Mouse (Mus musculus): ENCODE measurements around the gene Rbfox2. TPM values are rescaled to one million over a fixed set of nuclear protein-coding genes. Genes with fewer than 3 reads are reported as not detected.
A peak's percentile ranks its signal among the peaks of the same experiment; 100 is the strongest.

Gene Rbfox2
- total RNA-seq, 2 experiments from 2014 or later, result 248 to 258 TPM

GRCm38 (mm10) chr15:77245418-77246365 lies 61.1 kb downstream of the Rbfox2 start:
- DNase-seq (ENCODE audit: extremely low spot score in 1 of 2, low spot score in 2 of 2), result peak; percentile 72 to 80
- H3K27ac ChIP-seq, result peak overlapping the region; percentile 98
- intact Hi-C loops (cut with DNase I), result loop anchor here (1.0 kb wide), 1 partner anchor 122 kb away; no protein-coding TSS in a partner anchor
- TF ChIP-seq CTCF (IDR thresholded peaks at IDR 0.05), result no peak
- peak overlapping the region; percentile 56 for H3K4me3 ChIP-seq

DNA sequence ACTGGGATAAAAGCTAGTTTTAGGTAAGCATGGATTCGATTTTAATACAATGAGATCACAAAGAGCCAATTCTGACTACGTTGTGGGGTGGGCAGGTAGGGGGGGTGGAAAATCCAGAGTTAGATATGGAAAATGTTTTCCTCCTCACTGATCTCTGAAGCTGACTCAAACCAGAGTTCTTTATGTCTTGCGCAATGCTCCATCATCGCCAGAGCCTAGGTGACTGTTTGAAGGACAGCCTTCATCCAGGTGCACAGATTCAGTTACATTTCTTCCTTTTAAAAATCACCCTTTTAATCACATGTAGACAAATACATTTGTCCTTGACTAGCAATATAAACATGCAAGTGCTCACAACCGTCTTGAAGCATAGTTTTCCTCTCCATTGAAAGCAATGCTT lies 62.2 kb downstream of the Rbfox2 start:
- no peak for DNase-seq (ENCODE audit: extremely low spot score in 1 of 2, low spot score in 2 of 2)
- peak overlapping the region; percentile 98 for H3K27ac ChIP-seq
- peak overlapping the region; percentile 56 for H3K4me3 ChIP-seq
- TF ChIP-seq CTCF (IDR thresholded peaks at IDR 0.05), result no peak
- intact Hi-C loops (cut with DNase I), result loop anchor here (1.0 to 5.0 kb wide), 2 partner anchors 113 to 123 kb away; no protein-coding TSS in a partner anchor

- Histone ChIP-seq H3K4me3 (peak overlapping the region; percentile 56), H3K27ac (peak overlapping the region; percentile 98)
- intact Hi-C loops (cut with DNase I), result loop anchor here (5.0 kb wide), 1 partner anchor 113 kb away; no protein-coding TSS in a partner anchor
- no peak for DNase-seq (ENCODE audit: extremely low spot score in 1 of 2, low spot score in 2 of 2)
- no peak for TF ChIP-seq CTCF (IDR thresholded peaks at IDR 0.05)
Observed at GRCm38 (mm10) chr15:77243876-77244560, 62.8 kb downstream of the Rbfox2 start.

DNA sequence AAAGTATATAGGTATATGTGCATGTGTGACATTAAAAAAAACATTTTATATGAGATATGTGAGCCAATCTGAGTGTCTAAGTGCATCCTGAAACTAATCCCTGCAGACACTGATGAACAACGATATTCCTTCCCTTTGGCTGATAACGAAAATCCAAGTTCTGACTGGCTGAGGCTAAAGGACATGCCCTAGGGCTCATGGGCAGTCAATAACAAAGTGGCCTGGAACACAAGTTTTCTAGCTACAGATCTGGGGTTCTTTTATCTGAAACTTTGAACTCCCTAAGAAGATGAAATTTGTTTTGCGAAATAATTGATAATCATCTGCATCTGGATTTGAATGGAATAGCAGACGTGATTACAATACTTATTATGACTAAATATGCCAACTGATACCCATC lies 66.2 kb downstream of the Rbfox2 start:
- TF ChIP-seq CTCF (IDR thresholded peaks at IDR 0.05), result no peak
- no peak overlapping the region for H3K27ac ChIP-seq
- no peak overlapping the region for H3K4me3 ChIP-seq
- intact Hi-C loops (cut with DNase I), result loop anchor here (5.0 kb wide), 1 partner anchor 117 kb away; no protein-coding TSS in a partner anchor
- DNase-seq (ENCODE audit: extremely low spot score in 1 of 2, low spot score in 2 of 2), result no peak

GRCm38 (mm10) chr15:77239564-77239963 lies 67.2 kb downstream of the Rbfox2 start:
- intact Hi-C loops (cut with DNase I), result no loop called here
- H3K4me3 ChIP-seq, result no peak overlapping the region
- TF ChIP-seq CTCF (IDR thresholded peaks at IDR 0.05), result no peak
- no peak overlapping the region for H3K27ac ChIP-seq
- no peak for DNase-seq (ENCODE audit: extremely low spot score in 1 of 2, low spot score in 2 of 2)

DNA sequence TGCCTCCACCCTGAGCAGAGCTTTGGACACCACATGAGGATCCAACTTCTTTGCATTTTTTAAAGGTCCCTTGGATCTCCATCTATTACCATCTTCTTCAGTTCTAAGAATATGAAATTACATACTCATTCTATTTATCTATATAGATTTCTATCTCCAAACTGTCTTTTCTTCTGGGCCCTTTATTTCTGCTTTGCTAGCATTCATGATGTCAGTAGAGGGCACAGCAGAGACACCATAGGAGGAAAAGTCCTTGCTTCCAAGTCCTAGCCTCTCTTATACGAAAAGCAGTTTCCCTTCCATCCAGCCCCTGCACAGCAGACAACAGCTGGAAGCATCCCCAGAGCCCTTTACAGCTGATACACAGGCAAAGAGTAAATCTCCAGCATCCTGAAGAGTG lies 69.1 kb downstream of the Rbfox2 start:
- intact Hi-C loops (cut with DNase I), result no loop called here
- no peak for DNase-seq (ENCODE audit: extremely low spot score in 1 of 2, low spot score in 2 of 2)
- Histone ChIP-seq H3K4me3 (no peak overlapping the region), H3K27ac (no peak overlapping the region)
- TF ChIP-seq CTCF (IDR thresholded peaks at IDR 0.05), result peak; percentile 3; the same call in 1 of the 2 replicates

DNA sequence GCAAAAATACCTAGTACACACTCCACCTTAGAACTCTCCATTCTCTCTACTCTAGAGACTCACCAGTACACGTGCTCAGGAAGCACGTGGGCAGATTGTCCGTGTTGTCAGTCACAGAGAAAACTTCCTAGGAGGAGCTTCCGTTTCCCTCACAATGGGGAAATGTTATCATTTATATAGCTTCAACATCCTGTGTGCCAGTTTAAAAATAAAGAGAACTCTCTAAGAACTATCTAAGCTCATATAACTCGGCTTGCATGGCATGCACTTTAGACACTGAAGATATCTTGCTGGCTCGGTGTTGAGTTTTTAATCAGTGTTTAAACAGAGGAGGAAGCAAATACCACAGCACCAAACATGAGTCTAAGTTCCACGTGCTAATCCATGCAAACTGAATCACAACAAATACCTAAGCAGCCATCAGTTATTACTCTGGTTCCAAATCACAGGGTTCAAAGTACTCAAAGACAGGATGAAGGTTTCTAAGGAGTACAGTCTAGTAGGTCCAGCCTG lies 70.7 kb downstream of the Rbfox2 start:
- intact Hi-C loops (cut with DNase I), result no loop called here
- no peak for TF ChIP-seq CTCF (IDR thresholded peaks at IDR 0.05)
- Histone ChIP-seq H3K27ac (peak overlapping the region; percentile 42), H3K4me3 (no peak overlapping the region)
- no peak for DNase-seq (ENCODE audit: extremely low spot score in 1 of 2, low spot score in 2 of 2)

GRCm38 (mm10) chr15:77235551-77235950 lies 71.3 kb downstream of the Rbfox2 start:
- DNase-seq (ENCODE audit: extremely low spot score in 1 of 2, low spot score in 2 of 2), result no peak
- Histone ChIP-seq H3K4me3 (no peak overlapping the region), H3K27ac (peak overlapping the region; percentile 12; the same call in 1 of the 2 replicates)
- intact Hi-C loops (cut with DNase I), result no loop called here
- no peak for TF ChIP-seq CTCF (IDR thresholded peaks at IDR 0.05)

DNA sequence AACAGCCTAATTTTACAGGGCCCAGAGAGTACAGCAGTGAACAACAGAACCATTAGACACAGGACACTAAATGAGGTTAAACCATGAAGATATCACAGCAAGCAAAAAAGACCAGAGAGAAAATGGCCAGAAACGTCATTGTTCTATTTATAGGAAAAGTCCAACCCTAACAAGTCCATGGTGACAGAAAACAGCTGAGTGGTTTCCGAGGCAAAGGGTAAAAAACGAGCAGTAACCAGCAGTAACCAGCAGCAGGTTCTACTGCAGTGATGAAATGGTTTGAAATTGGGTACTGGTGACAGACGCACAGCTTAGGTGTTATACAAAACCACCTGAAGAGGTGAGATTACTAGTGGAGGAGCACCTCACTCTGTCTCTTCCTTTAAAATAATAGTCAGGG lies 72.5 kb downstream of the Rbfox2 start:
- intact Hi-C loops (cut with DNase I), result no loop called here
- H3K27ac ChIP-seq, result no peak overlapping the region
- no peak for TF ChIP-seq CTCF (IDR thresholded peaks at IDR 0.05)
- no peak overlapping the region for H3K4me3 ChIP-seq
- no peak for DNase-seq (ENCODE audit: extremely low spot score in 1 of 2, low spot score in 2 of 2)

DNA sequence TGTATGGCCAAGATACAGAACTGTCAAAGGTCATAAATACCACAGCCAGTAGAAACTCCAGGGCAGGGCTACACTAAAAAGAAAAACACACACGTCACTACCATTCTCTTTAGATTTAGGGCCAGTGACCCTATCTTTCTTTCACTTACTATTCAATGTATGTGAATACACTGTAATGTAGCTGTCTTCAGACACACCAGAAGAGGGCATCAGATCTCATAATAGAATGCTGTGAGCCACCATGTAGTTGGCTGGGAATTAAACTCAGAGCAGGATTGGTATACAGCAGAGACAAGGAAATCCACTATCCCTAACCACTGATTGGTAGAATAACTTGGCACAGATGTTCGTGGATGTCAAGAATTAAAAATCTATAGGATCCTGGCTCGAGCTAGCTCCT lies 76.7 kb downstream of the Rbfox2 start:
- Histone ChIP-seq H3K27ac (no peak overlapping the region), H3K4me3 (no peak overlapping the region)
- peak; percentile 39 for TF ChIP-seq CTCF (IDR thresholded peaks at IDR 0.05)
- intact Hi-C loops (cut with DNase I), result no loop called here
- no peak for DNase-seq (ENCODE audit: extremely low spot score in 1 of 2, low spot score in 2 of 2)

DNA sequence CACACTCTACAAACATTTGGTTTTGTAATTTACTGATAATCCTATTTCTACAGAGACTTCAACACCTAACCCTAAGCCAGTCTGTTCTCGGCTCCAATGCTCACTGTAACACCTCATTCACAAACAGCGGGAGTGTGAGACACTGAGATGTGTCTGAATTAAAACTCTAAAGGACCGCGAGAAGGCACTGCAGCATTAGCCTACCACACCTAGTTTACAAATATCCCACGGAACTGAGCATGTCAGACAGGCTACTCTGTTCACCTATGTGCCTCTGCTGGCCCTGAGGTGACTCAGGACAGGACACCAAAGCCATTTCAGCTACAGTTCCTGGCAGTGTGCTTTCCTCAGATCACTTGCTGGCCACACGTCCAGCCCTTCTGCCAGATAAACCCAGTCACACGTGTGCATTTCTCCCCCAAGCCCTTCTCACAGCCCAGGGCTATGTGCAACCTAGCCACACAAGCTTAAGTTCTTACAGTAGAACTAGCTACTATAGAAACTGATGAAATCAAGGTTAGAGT lies 79.9 kb downstream of the Rbfox2 start:
- Histone ChIP-seq H3K27ac (0 out of 2 replicates have a peak overlapping the region, but pooled peaks have one; percentile 20), H3K4me3 (no peak overlapping the region)
- intact Hi-C loops (cut with DNase I), result no loop called here
- TF ChIP-seq CTCF (IDR thresholded peaks at IDR 0.05), result no peak
- DNase-seq (ENCODE audit: extremely low spot score in 1 of 2, low spot score in 2 of 2), result no peak

All from left cerebral cortex, adult 2 months (tissue).